ENCODE assay signal across 20 mouse cellular contexts in genomic region chr2:67107274-67107673, GRCm38 (mm10).
DNase-seq lines count a peak whose midpoint lies in the region; ATAC-seq and TF ChIP-seq lines count a peak whose summit lies in the region.
"Had no signal": no experiment of that assay in that cellular context is flagged by ENCODE, and none has a peak within 500 bp of the region (broad histone marks: within the 10 kb centered on the region; RNA-seq: fewer than 3 reads in every experiment).

No protein-coding gene starts in this region.

- H3K27ac ChIP-seq in forebrain, embryonic 14.5 days (ENCODE audit: low read depth, low read length) = no peak overlapping the region
- H3K27ac ChIP-seq in forebrain, embryonic 12.5 days = no peak overlapping the region
- no peak overlapping the region for H3K27ac ChIP-seq in midbrain, postnatal 0 days (ENCODE audit: low read depth, low read length)
- H3K27ac ChIP-seq in midbrain, embryonic 14.5 days (replicated peaks; ENCODE audit: low read depth, low read length) = no peak overlapping the region
- H3K27ac ChIP-seq in layer of hippocampus, adult 2 months = peak overlapping the region; percentile 67
- H3K27ac ChIP-seq: embryonic facial prominence, embryonic 12.5 days; heart, adult 2 months; heart, embryonic 15.5 days; hindbrain, embryonic 10.5 days; hindbrain, embryonic 14.5 days; intestine, embryonic 15.5 days had no signal

- peak; percentile 73; the same call in 1 of the 2 replicates for ATAC-seq in forebrain, embryonic 14.5 days
- ATAC-seq in forebrain, embryonic 12.5 days (ENCODE audit: low FRiP score) = no peak
- ATAC-seq in midbrain, postnatal 0 days (ENCODE audit: low FRiP score) = no peak
- no peak for ATAC-seq in midbrain, embryonic 14.5 days (ENCODE audit: low FRiP score, low TSS enrichment)
- ATAC-seq: intestine, embryonic 15.5 days had no signal

- TF ChIP-seq CTCF in midbrain, postnatal 0 days (IDR thresholded peaks at IDR 0.05) = no peak
- TF ChIP-seq CTCF in layer of hippocampus, adult 2 months (conservative IDR thresholded peaks at IDR 0.05) = no peak

- H3K27me3 ChIP-seq in forebrain, embryonic 14.5 days (replicated peaks; ENCODE audit: control insufficient read depth, insufficient read depth, low read length) = no peaks in the 10 kb centered on the region
- H3K27me3 ChIP-seq in forebrain, embryonic 12.5 days = no peaks in the 10 kb centered on the region
- no peaks in the 10 kb centered on the region for H3K27me3 ChIP-seq in midbrain, postnatal 0 days (ENCODE audit: insufficient read depth, low read length)
- no peaks in the 10 kb centered on the region for H3K27me3 ChIP-seq in midbrain, embryonic 14.5 days (ENCODE audit: control insufficient read depth, insufficient read depth, low read length)
- H3K27me3 ChIP-seq: embryonic facial prominence, embryonic 12.5 days; heart, embryonic 15.5 days; intestine, embryonic 15.5 days had no signal

- no peak overlapping the region for H3K4me3 ChIP-seq in forebrain, embryonic 14.5 days (ENCODE audit: low read depth, low read length)
- H3K4me3 ChIP-seq in forebrain, embryonic 12.5 days (replicated peaks) = no peak overlapping the region
- H3K4me3 ChIP-seq in midbrain, postnatal 0 days (ENCODE audit: low read depth, low read length) = no peak overlapping the region
- no peak overlapping the region for H3K4me3 ChIP-seq in midbrain, embryonic 14.5 days (replicated peaks; ENCODE audit: low read depth, low read length)
- H3K4me3 ChIP-seq in layer of hippocampus, adult 2 months = no peak overlapping the region
- H3K4me3 ChIP-seq: embryonic facial prominence, embryonic 12.5 days; heart, adult 2 months; heart, embryonic 15.5 days; hindbrain, embryonic 10.5 days; intestine, embryonic 15.5 days had no signal

- intact Hi-C loops in heart, postnatal 10 days (cut with DNase I) = no loop called here

- no peak overlapping the region for H3K4me2 ChIP-seq in forebrain, embryonic 14.5 days (ENCODE audit: low read length)
- H3K4me2 ChIP-seq in forebrain, embryonic 12.5 days = no peak overlapping the region
- H3K4me2 ChIP-seq in midbrain, postnatal 0 days (ENCODE audit: low read depth, low read length, poor library complexity, severe bottlenecking) = no peak overlapping the region
- H3K4me2 ChIP-seq in midbrain, embryonic 14.5 days (ENCODE audit: low read length) = no peak overlapping the region
- H3K4me2 ChIP-seq: embryonic facial prominence, embryonic 12.5 days; heart, embryonic 11.5 days; heart, embryonic 15.5 days; hindbrain, embryonic 14.5 days; intestine, embryonic 15.5 days had no signal

- no peaks in the 10 kb centered on the region for H3K4me1 ChIP-seq in forebrain, embryonic 14.5 days (ENCODE audit: control insufficient read depth, insufficient read depth, low read length)
- no peaks in the 10 kb centered on the region for H3K4me1 ChIP-seq in forebrain, embryonic 12.5 days
- no peaks in the 10 kb centered on the region for H3K4me1 ChIP-seq in midbrain, postnatal 0 days (ENCODE audit: insufficient read depth, low read length)
- no peaks in the 10 kb centered on the region for H3K4me1 ChIP-seq in midbrain, embryonic 14.5 days (ENCODE audit: control insufficient read depth, insufficient read depth, low read length)
- H3K4me1 ChIP-seq: embryonic facial prominence, embryonic 12.5 days; heart, embryonic 15.5 days; hindbrain, embryonic 10.5 days; intestine, embryonic 15.5 days had no signal

- no peaks in the 10 kb centered on the region for H3K9me3 ChIP-seq in forebrain, embryonic 14.5 days (replicated peaks; ENCODE audit: control insufficient read depth, low read length)
- H3K9me3 ChIP-seq in forebrain, embryonic 12.5 days = no peaks in the 10 kb centered on the region
- H3K9me3 ChIP-seq in midbrain, postnatal 0 days (ENCODE audit: low read length) = no peaks in the 10 kb centered on the region
- H3K9me3 ChIP-seq in midbrain, embryonic 14.5 days (ENCODE audit: control insufficient read depth, low read length) = no peaks in the 10 kb centered on the region
- H3K9me3 ChIP-seq: embryonic facial prominence, embryonic 12.5 days; heart, embryonic 15.5 days; hindbrain, embryonic 10.5 days; intestine, embryonic 15.5 days had no signal

- H3K36me3 ChIP-seq in forebrain, embryonic 14.5 days (ENCODE audit: control insufficient read depth, insufficient read depth, low read length) = no peaks in the 10 kb centered on the region
- no peaks in the 10 kb centered on the region for H3K36me3 ChIP-seq in forebrain, embryonic 12.5 days (replicated peaks)
- no peaks in the 10 kb centered on the region for H3K36me3 ChIP-seq in midbrain, postnatal 0 days (ENCODE audit: insufficient read depth, low read length)
- H3K36me3 ChIP-seq in midbrain, embryonic 14.5 days (ENCODE audit: control insufficient read depth, insufficient read depth, low read length) = no peaks in the 10 kb centered on the region
- H3K36me3 ChIP-seq: embryonic facial prominence, embryonic 12.5 days; heart, embryonic 15.5 days; hindbrain, embryonic 10.5 days; intestine, embryonic 15.5 days had no signal

- no peak overlapping the region for H3K9ac ChIP-seq in forebrain, embryonic 14.5 days (ENCODE audit: low read length)
- no peak overlapping the region for H3K9ac ChIP-seq in forebrain, embryonic 12.5 days
- H3K9ac ChIP-seq in midbrain, postnatal 0 days (replicated peaks; ENCODE audit: low read length, poor library complexity, severe bottlenecking) = no peak overlapping the region
- no peak overlapping the region for H3K9ac ChIP-seq in midbrain, embryonic 14.5 days (replicated peaks; ENCODE audit: low read length)
- H3K9ac ChIP-seq: embryonic facial prominence, embryonic 12.5 days; heart, embryonic 15.5 days; hindbrain, embryonic 14.5 days; intestine, embryonic 15.5 days had no signal

- DNase-seq in forebrain, embryonic 14.5 days (ENCODE audit: low spot score) = peak; percentile 54
- DNase-seq in midbrain, postnatal 0 days (ENCODE audit: low spot score) = peak; percentile 10
- no peak for DNase-seq in midbrain, embryonic 14.5 days
- peak; percentile 25 to 41 for DNase-seq in layer of hippocampus, adult 2 months (ENCODE audit: low spot score in 2 of 2)
- peak; percentile 8 for DNase-seq in telencephalon, adult 2 months (ENCODE audit: low read depth, low spot score)
- no peak for DNase-seq in gastrocnemius, adult 18-20 months (ENCODE audit: low spot score)
- no peak for DNase-seq in heart, postnatal 10 days
- DNase-seq: adrenal gland, postnatal 10 days; cerebellum, adult 11 months; cerebellum, adult 8-10 months; cerebellum, postnatal 25 days; gastrocnemius, postnatal 10 days; heart, adult 2 months had no signal

Comparison
In these comparisons a context has a peak if more than half of its experiments do, and no peak if none do; other contexts are left out.
1. DNase-seq: peak in forebrain, embryonic 14.5 days (single experiment), midbrain, postnatal 0 days (single experiment), layer of hippocampus, adult 2 months (2 of 2) and telencephalon, adult 2 months (single experiment); none in midbrain, embryonic 14.5 days (single experiment), gastrocnemius, adult 18-20 months (single experiment) and heart, postnatal 10 days (0 of 2).